Mouse (Mus musculus): ENCODE measurements around the gene Nrp1. TPM values are rescaled to one million over a fixed set of nuclear protein-coding genes. Genes with fewer than 3 reads are reported as not detected.

The Nrp1 gene
- polyA plus RNA-seq, 1 experiment from 2014 or later, result 62.7 TPM

GRCm38 (mm10) chr8:128404876-128405275 lies 46.5 kb downstream of the Nrp1 start:
- no peak for ATAC-seq
- no peaks in the 10 kb centered on the region for H3K36me3 ChIP-seq
- 66% methylated on average over 2 of the region's 2 CpGs for WGBS

GRCm38 (mm10) chr8:128413381-128413780 lies 55.0 kb downstream of the Nrp1 start:
- no peak for ATAC-seq
- H3K9me3 ChIP-seq, result no peaks in the 10 kb centered on the region
- 53% methylated on average over 4 of the region's 4 CpGs for WGBS

More at GRCm38 (mm10) chr8:128404876-128405275, 46.5 kb downstream of the Nrp1 start:
- Histone ChIP-seq H3K9me3 (no peaks in the 10 kb centered on the region), H3K9ac (no peak overlapping the region), H3K4me1 (replicated peaks) (no peaks in the 10 kb centered on the region), H3K27me3 (replicated peaks) (no peaks in the 10 kb centered on the region), H3K4me3 (replicated peaks) (no peak overlapping the region), H3K4me2 (replicated peaks) (no peak overlapping the region), H3K27ac (no peak overlapping the region)

GRCm38 (mm10) chr8:128415730-128416684 lies 57.6 kb downstream of the Nrp1 start:
- ATAC-seq, result no peak
- H3K9me3 ChIP-seq, result no peaks in the 10 kb centered on the region
- 35% methylated on average over 4 of the region's 4 CpGs for WGBS
- no peak overlapping the region for H3K27ac ChIP-seq
- H3K4me2 ChIP-seq (replicated peaks), result no peak overlapping the region
- H3K36me3 ChIP-seq, result no peaks in the 10 kb centered on the region
- H3K9ac ChIP-seq, result no peak overlapping the region
- no peaks in the 10 kb centered on the region for H3K27me3 ChIP-seq (replicated peaks)
- peaks cover 16% of the 10 kb centered on the region for H3K4me1 ChIP-seq (replicated peaks)
- H3K4me3 ChIP-seq (replicated peaks), result no peak overlapping the region

More at GRCm38 (mm10) chr8:128413381-128413780, 55.0 kb downstream of the Nrp1 start:
- H3K4me1 ChIP-seq (replicated peaks), result peaks cover 16% of the 10 kb centered on the region
- no peak overlapping the region for H3K27ac ChIP-seq
- H3K4me3 ChIP-seq (replicated peaks), result no peak overlapping the region
- H3K4me2 ChIP-seq (replicated peaks), result no peak overlapping the region
- no peak overlapping the region for H3K9ac ChIP-seq
- no peaks in the 10 kb centered on the region for H3K36me3 ChIP-seq
- H3K27me3 ChIP-seq (replicated peaks), result no peaks in the 10 kb centered on the region

- Histone ChIP-seq H3K4me2 (replicated peaks) (no peak overlapping the region), H3K27me3 (replicated peaks) (no peaks in the 10 kb centered on the region), H3K27ac (no peak overlapping the region), H3K9ac (no peak overlapping the region), H3K9me3 (no peaks in the 10 kb centered on the region), H3K4me1 (replicated peaks) (peaks cover 16% of the 10 kb centered on the region), H3K4me3 (replicated peaks) (no peak overlapping the region), H3K36me3 (no peaks in the 10 kb centered on the region)
- 41% methylated on average over 2 of the region's 2 CpGs for WGBS
- ATAC-seq, result no peak
These were observed 58.5 kb downstream of the Nrp1 start for GRCm38 (mm10) chr8:128416896-128417295.

GRCm38 (mm10) chr8:128417956-128418796 lies 59.8 kb downstream of the Nrp1 start:
- Histone ChIP-seq H3K36me3 (no peaks in the 10 kb centered on the region), H3K4me2 (replicated peaks) (no peak overlapping the region), H3K27ac (no peak overlapping the region), H3K4me1 (replicated peaks) (peaks cover 16% of the 10 kb centered on the region), H3K9ac (no peak overlapping the region), H3K27me3 (replicated peaks) (no peaks in the 10 kb centered on the region), H3K4me3 (replicated peaks) (no peak overlapping the region), H3K9me3 (no peaks in the 10 kb centered on the region)
- ATAC-seq, result no peak
- 73% methylated on average over 10 of the region's 10 CpGs for WGBS

GRCm38 (mm10) chr8:128419984-128420383 lies 61.6 kb downstream of the Nrp1 start:
- Histone ChIP-seq H3K9me3 (no peaks in the 10 kb centered on the region), H3K9ac (no peak overlapping the region), H3K36me3 (no peaks in the 10 kb centered on the region), H3K4me3 (replicated peaks) (no peak overlapping the region), H3K27ac (no peak overlapping the region), H3K27me3 (replicated peaks) (no peaks in the 10 kb centered on the region), H3K4me2 (replicated peaks) (no peak overlapping the region), H3K4me1 (replicated peaks) (peaks cover 19% of the 10 kb centered on the region)
- no peak for ATAC-seq

- no peak overlapping the region for H3K4me3 ChIP-seq (replicated peaks)
- H3K27me3 ChIP-seq (replicated peaks), result no peaks in the 10 kb centered on the region
- no peak for ATAC-seq
- no peak overlapping the region for H3K9ac ChIP-seq
- H3K27ac ChIP-seq, result no peak overlapping the region
- H3K9me3 ChIP-seq, result no peaks in the 10 kb centered on the region
- H3K4me1 ChIP-seq (replicated peaks), result peaks cover 17% of the 10 kb centered on the region
- 100% methylated on average over 1 of the region's 1 CpGs for WGBS
- H3K36me3 ChIP-seq, result no peaks in the 10 kb centered on the region
- no peak overlapping the region for H3K4me2 ChIP-seq (replicated peaks)
These were observed 62.0 kb downstream of the Nrp1 start for GRCm38 (mm10) chr8:128420402-128420801.

GRCm38 (mm10) chr8:128423813-128424212 lies 65.4 kb downstream of the Nrp1 start:
- Histone ChIP-seq H3K9me3 (no peaks in the 10 kb centered on the region), H3K27ac (no peak overlapping the region), H3K4me2 (replicated peaks) (no peak overlapping the region), H3K4me1 (replicated peaks) (0 out of 2 replicates have a peak, but pooled peaks cover 3% of the 10 kb centered on the region), H3K4me3 (replicated peaks) (no peak overlapping the region), H3K36me3 (peaks cover 2% of the 10 kb centered on the region; the same call in 1 of the 2 replicates), H3K9ac (no peak overlapping the region), H3K27me3 (replicated peaks) (no peaks in the 10 kb centered on the region)
- no peak for ATAC-seq

GRCm38 (mm10) chr8:128424626-128425333 lies 66.4 kb downstream of the Nrp1 start:
- H3K9me3 ChIP-seq, result no peaks in the 10 kb centered on the region
- H3K36me3 ChIP-seq, result peaks cover 2% of the 10 kb centered on the region; the same call in 1 of the 2 replicates

GRCm38 (mm10) chr8:128427071-128427470 lies 68.7 kb downstream of the Nrp1 start:
- no peak overlapping the region for H3K4me3 ChIP-seq (replicated peaks)
- H3K4me1 ChIP-seq (replicated peaks), result 0 out of 2 replicates have a peak, but pooled peaks cover 3% of the 10 kb centered on the region
- no peaks in the 10 kb centered on the region for H3K27me3 ChIP-seq (replicated peaks)

More at GRCm38 (mm10) chr8:128424626-128425333, 66.4 kb downstream of the Nrp1 start:
- WGBS, result 56% methylated on average over 7 of the region's 7 CpGs
- Histone ChIP-seq H3K4me3 (replicated peaks) (no peak overlapping the region), H3K9ac (no peak overlapping the region), H3K27me3 (replicated peaks) (no peaks in the 10 kb centered on the region), H3K4me2 (replicated peaks) (no peak overlapping the region), H3K27ac (no peak overlapping the region), H3K4me1 (replicated peaks) (0 out of 2 replicates have a peak, but pooled peaks cover 3% of the 10 kb centered on the region)
- peak; percentile 97 for ATAC-seq

GRCm38 (mm10) chr8:128428971-128429370 lies 70.6 kb downstream of the Nrp1 start:
- no peak overlapping the region for H3K4me3 ChIP-seq (replicated peaks)
- 53% methylated on average over 1 of the region's 1 CpGs for WGBS

More at GRCm38 (mm10) chr8:128427071-128427470, 68.7 kb downstream of the Nrp1 start:
- no peak overlapping the region for H3K27ac ChIP-seq
- H3K36me3 ChIP-seq, result peaks cover 2% of the 10 kb centered on the region; the same call in 1 of the 2 replicates
- no peak overlapping the region for H3K9ac ChIP-seq
- H3K4me2 ChIP-seq (replicated peaks), result no peak overlapping the region
- no peaks in the 10 kb centered on the region for H3K9me3 ChIP-seq
- no peak for ATAC-seq
- WGBS, result 93% methylated on average over 3 of the region's 3 CpGs

More at GRCm38 (mm10) chr8:128428971-128429370, 70.6 kb downstream of the Nrp1 start:
- H3K9ac ChIP-seq, result no peak overlapping the region
- H3K4me2 ChIP-seq (replicated peaks), result no peak overlapping the region
- no peak for ATAC-seq
- no peaks in the 10 kb centered on the region for H3K9me3 ChIP-seq
- H3K27me3 ChIP-seq (replicated peaks), result no peaks in the 10 kb centered on the region
- peaks cover 8% of the 10 kb centered on the region; the same call in 1 of the 2 replicates for H3K36me3 ChIP-seq
- no peaks in the 10 kb centered on the region for H3K4me1 ChIP-seq (replicated peaks)
- H3K27ac ChIP-seq, result no peak overlapping the region

Measured in intestine, embryonic 15.5 days (tissue).